Mouse (Mus musculus) cerebellum, adult 9-11 months (tissue): ENCODE data around the gene Ptges.
"Not testable (repeated sequence)": the region's sequence is repeated elsewhere in the genome, so short reads cannot be mapped to it uniquely, and the experiment has no call there.

Source experiments
- DNase-seq: peaks from one replicate; pipeline ENCODE4 v3.0.0; 2022

Gene Ptges

DNA sequence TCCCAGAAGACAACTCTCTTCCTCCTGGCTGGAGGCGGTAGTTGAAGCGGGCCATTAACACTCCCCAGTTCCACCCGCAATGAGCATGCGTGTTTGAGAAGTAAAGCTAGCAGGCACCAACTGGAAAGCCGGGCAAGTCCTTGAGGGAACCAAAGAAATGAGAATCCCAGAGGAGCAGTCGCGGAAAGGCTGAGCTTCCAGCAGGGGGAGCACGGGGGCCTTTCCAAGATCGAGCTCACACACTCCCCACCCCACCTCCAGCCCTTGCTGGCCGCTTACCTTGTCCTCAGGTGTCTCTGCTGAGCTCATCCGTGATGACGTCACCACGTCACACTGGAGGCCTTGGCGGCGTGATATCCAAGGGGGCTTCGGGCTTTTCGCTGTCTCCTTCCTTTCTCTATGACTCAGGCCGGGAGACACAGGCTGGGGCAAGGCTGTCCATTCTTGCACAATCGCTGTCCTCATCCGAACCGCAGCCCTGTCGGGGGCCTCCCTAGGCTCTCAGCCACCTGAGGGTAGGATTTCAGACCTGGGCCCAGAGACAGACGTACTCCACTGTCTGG lies at the start of gene Ptges:
Ptges (minus strand) TSS at position 381 of the 563 bp plus-strand sequence.
- peak; percentile 85 for DNase-seq

- DNase-seq: peak; percentile 91
Measured at GRCm38 (mm10) chr2:30967352-30968327, 38.0 kb upstream of the Ptges start, which contains the start of gene Tor1a. Gene Tor1a (minus strand): TSS chr2:30967933.

DNA sequence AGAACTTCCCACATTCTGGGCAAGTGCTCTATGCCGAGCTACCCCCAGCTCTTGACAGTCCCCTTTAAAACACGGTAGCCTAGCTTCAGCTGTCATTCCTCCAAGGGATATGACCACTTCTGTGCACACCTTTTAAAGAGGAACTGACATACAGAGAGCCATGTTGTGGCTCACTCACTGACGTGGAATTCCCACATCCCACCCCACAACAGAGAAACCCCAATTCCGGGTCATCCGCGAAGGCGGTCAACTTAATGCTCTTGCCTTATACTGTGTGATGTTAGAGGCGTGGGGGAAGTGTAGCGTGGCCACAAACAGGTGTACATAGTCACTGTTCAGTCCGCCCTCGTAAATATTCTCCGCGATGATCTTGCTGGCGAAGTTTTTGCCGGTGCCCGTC lies 37.2 kb upstream of the Ptges start:
- DNase-seq: no peak

DNA sequence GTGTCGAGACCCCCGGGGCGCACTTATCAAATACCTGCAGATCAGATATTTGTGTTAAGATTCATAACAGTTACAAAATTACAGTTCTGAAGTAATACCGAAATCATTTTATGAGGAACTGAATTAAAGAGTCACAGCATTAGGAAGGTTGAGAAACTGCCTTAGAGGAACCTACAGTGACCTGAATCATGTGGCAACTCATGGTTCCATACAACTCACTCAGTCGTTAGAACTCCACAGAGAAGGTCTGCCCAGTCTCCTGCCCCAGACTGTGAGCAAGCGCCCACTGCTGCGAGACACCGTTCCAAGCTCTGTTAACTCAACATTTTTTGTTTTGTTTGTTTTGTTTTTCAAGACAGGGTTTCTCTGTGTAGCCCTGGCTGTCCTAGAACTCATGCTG lies 36.0 kb upstream of the Ptges start:
- DNase-seq: no peak

GRCm38 (mm10) chr2:30962570-30963254 lies 33.0 kb upstream of the Ptges start:
- DNase-seq: no peak

- DNase-seq: no peak
Measured at GRCm38 (mm10) chr2:30959856-30960255, 30.2 kb upstream of the Ptges start.

DNA sequence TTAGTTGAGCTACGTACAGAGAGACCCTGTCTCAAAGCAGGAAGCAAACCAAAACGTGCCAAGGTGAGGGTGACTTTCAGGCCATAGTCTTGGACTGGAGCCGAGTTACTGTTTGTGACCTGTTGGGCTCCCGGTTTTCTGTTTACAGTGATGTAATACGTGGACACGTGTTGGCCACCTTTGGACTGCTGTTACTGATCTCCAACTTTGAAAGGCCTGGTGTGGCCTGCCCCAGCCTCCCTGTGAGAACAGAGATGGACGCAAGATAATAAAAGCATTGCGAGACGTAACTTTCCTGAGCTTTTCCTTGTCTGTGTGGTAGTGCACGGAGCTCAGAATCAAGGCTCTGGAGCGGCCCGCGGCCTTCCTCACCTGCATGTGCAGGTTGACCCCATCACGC lies 29.1 kb upstream of the Ptges start:
- DNase-seq: no peak

GRCm38 (mm10) chr2:30957511-30957910 lies 27.8 kb upstream of the Ptges start:
- no peak for DNase-seq

- DNase-seq: no peak
Measured at GRCm38 (mm10) chr2:30954797-30955196, 25.1 kb upstream of the Ptges start.

GRCm38 (mm10) chr2:30952824-30953490 lies 23.3 kb upstream of the Ptges start, which contains the start of gene Tor1b:
Gene Tor1b (plus strand): TSS chr2:30952959.
- peak; percentile 87 for DNase-seq

DNA sequence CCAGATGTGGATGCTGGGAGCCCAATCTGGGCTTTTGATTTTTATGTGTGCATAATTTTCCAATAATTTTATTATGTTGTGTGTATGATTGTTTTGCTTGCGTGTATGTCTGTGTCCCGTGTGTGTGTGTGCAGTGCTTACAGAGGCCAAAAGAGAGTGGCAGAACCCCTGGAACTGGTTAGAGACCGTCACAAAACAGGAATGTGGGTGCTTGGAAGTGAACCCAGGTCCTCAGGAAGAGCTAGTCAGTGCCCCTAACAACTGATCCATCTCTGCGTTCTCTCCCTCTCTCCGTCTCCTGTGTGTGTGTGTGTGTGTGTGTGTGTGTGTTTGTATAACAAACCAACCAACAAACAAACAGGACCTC lies 22.8 kb upstream of the Ptges start:
- DNase-seq: no peak

DNA sequence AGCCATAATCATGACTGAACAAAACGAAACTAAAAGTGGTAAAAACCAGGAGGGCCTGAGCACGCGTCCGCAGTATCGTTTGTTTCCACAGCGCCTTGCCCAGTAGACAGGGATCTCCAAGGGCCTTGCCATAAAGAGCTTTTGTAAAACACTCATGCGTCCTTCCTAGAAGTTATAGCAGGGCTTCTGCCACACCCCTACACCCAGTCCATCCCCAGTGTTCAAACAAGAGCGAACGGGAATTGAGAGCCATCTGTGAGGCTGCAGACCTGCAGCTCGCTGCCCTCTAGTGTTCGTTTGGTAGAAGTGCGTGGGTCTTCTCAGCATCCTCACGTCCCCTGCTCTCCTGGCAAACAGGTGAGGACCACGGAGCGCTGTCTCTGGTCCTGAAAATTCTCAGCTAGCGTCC lies 12.9 kb upstream of the Ptges start:
- DNase-seq: peak; percentile 62

- DNase-seq: not testable (repeated sequence)
Measured at GRCm38 (mm10) chr2:30942116-30942515, 12.5 kb upstream of the Ptges start.

GRCm38 (mm10) chr2:30941586-30941985 lies 11.9 kb upstream of the Ptges start:
- no peak for DNase-seq

- no peak for DNase-seq
Measured at GRCm38 (mm10) chr2:30938574-30938991, 8.9 kb upstream of the Ptges start.

DNA sequence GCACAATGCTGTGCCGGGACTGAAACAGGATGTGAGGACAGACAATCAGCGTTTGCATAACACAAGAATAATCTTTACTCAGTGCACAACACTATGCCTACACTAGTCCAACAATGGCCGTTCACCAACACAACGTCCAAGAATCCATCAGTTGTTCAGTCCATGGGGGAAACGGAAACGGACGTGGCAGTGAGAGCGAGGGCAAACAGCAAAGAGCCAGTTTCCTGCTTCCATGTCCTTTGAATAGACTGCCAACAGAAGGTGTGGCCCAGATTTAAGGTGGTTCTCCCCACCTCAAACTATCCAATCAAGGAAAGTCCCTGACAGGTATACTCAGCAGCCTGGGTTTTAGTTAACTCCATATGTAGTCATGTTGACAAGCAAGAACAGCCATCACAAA lies 8.1 kb upstream of the Ptges start:
- no peak for DNase-seq

GRCm38 (mm10) chr2:30936808-30937207 lies 7.1 kb upstream of the Ptges start:
- DNase-seq: no peak

DNA sequence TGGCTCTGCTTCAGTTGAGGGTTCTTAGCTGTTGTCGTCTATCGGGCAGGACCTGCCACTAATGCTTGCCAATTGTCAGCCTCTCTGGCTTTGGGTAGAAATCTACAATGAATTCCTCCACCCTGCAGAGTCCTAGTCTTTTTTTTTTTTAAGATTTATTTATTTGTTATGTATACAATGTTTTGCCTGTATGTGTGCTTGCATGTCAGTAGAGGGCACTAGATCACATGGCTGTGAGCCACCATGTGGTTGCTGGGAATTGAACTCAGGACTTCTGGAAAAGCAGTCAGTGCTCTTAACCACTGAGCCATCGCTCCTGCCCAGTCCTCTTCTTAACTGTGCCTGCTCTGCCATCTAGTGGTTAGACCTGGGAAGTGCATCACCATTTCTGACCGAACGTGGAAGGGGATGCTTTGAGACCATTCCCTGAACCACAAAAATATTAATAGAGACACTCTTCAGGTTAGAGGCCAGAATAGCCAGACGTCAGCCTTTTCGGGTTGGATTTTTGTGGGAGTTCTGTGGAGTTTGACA lies 4.3 kb upstream of the Ptges start:
- DNase-seq: peak; percentile 72

GRCm38 (mm10) chr2:30933032-30933431 lies 3.4 kb upstream of the Ptges start:
- DNase-seq: no peak

GRCm38 (mm10) chr2:30931922-30932321 lies 2.3 kb upstream of the Ptges start:
- DNase-seq: no peak

GRCm38 (mm10) chr2:30930846-30931245 lies 1.2 kb upstream of the Ptges start:
- DNase-seq: not testable (repeated sequence)

GRCm38 (mm10) chr2:30928893-30929482 lies 675 bp downstream of the Ptges start:
- DNase-seq: no peak
